In genomic region chr11:58927790-58928651, GRCm38 (mm10) we compare ENCODE assay signal across 8 mouse cellular contexts. TPM values are rescaled to one million over a fixed set of nuclear protein-coding genes. Genes with fewer than 3 reads are reported as not detected.
DNase-seq lines count a peak whose midpoint lies in the region; ATAC-seq and TF ChIP-seq lines count a peak whose summit lies in the region.

No protein-coding gene starts in this region.

- TF ChIP-seq CTCF in stomach, postnatal 0 days (IDR thresholded peaks at IDR 0.05; ENCODE audit: low read depth) = peak; percentile 84

- H3K27ac ChIP-seq in forebrain, embryonic 16.5 days (ENCODE audit: low read length) = no peak overlapping the region; the same call in 1 of the 2 replicates
- H3K27ac ChIP-seq in hindbrain, embryonic 16.5 days (ENCODE audit: low read depth, low read length) = no peak overlapping the region
- 0 out of 2 replicates have a peak overlapping the region, but pooled peaks have one; percentile 22 for H3K27ac ChIP-seq in limb, embryonic 15.5 days
- peak overlapping the region; percentile 49 for H3K27ac ChIP-seq in midbrain, embryonic 14.5 days (replicated peaks; ENCODE audit: low read depth, low read length)
- no peak overlapping the region; the same call in 1 of the 2 replicates for H3K27ac ChIP-seq in stomach, postnatal 0 days (replicated peaks)

- WGBS in forebrain, embryonic 16.5 days = 32% methylated on average over 20 of the region's 20 CpGs
- 39% methylated on average over 20 of the region's 20 CpGs for WGBS in hindbrain, embryonic 16.5 days
- WGBS in limb, embryonic 15.5 days = 29% methylated on average over 20 of the region's 20 CpGs
- 33% methylated on average over 20 of the region's 20 CpGs for WGBS in midbrain, embryonic 14.5 days
- 19% methylated on average over 20 of the region's 20 CpGs for WGBS in stomach, postnatal 0 days

- peak; percentile 67 for ATAC-seq in forebrain, embryonic 16.5 days
- ATAC-seq in hindbrain, embryonic 16.5 days = peak; percentile 56
- no peak; the same call in 1 of the 2 replicates for ATAC-seq in limb, embryonic 15.5 days (ENCODE audit: insufficient number of reproducible peaks, low FRiP score, low TSS enrichment, low read depth)
- ATAC-seq in midbrain, embryonic 14.5 days (ENCODE audit: low FRiP score, low TSS enrichment) = peak; percentile 71; the same call in 1 of the 2 replicates
- ATAC-seq in stomach, postnatal 0 days (ENCODE audit: low FRiP score, low TSS enrichment) = peak; percentile 82

- no peaks in the 10 kb centered on the region for H3K9me3 ChIP-seq in forebrain, embryonic 16.5 days (ENCODE audit: control insufficient read depth, low read length)
- H3K9me3 ChIP-seq in hindbrain, embryonic 16.5 days (ENCODE audit: control insufficient read depth, low read length) = no peaks in the 10 kb centered on the region
- no peaks in the 10 kb centered on the region for H3K9me3 ChIP-seq in limb, embryonic 15.5 days
- no peaks in the 10 kb centered on the region for H3K9me3 ChIP-seq in midbrain, embryonic 14.5 days (ENCODE audit: control insufficient read depth, low read length)
- no peaks in the 10 kb centered on the region for H3K9me3 ChIP-seq in stomach, postnatal 0 days (ENCODE audit: control insufficient read depth, low read length)

- TF ChIP-seq EP300 in stomach, postnatal 0 days (optimal IDR thresholded peaks at IDR 0.05) = no peak

- H3K9ac ChIP-seq in forebrain, embryonic 16.5 days (replicated peaks; ENCODE audit: low read depth, low read length) = 0 out of 2 replicates have a peak overlapping the region, but pooled peaks have one; percentile 30
- H3K9ac ChIP-seq in hindbrain, embryonic 16.5 days (ENCODE audit: low read depth, low read length) = no peak overlapping the region
- H3K9ac ChIP-seq in limb, embryonic 15.5 days = no peak overlapping the region
- H3K9ac ChIP-seq in midbrain, embryonic 14.5 days (replicated peaks; ENCODE audit: low read length) = no peak overlapping the region
- no peak overlapping the region for H3K9ac ChIP-seq in stomach, postnatal 0 days (ENCODE audit: low read length)

- peak overlapping the region; percentile 35 for H3K4me2 ChIP-seq in forebrain, embryonic 16.5 days (ENCODE audit: low read length)
- peak overlapping the region; percentile 6 for H3K4me2 ChIP-seq in hindbrain, embryonic 16.5 days (ENCODE audit: low read length)
- H3K4me2 ChIP-seq in limb, embryonic 15.5 days = peak overlapping the region; percentile 5; the same call in 1 of the 2 replicates
- peak overlapping the region; percentile 34 for H3K4me2 ChIP-seq in midbrain, embryonic 14.5 days (ENCODE audit: low read length)
- H3K4me2 ChIP-seq in stomach, postnatal 0 days (replicated peaks; ENCODE audit: low read depth) = peak overlapping the region; percentile 52

- peak; percentile 50 for DNase-seq in ovary, postnatal 36 days (ENCODE audit: low spot score)
- DNase-seq in ovary, postnatal 10 days (ENCODE audit: low spot score) = no peak
- DNase-seq in cerebellum, adult 11-12 months = peak; percentile 48
- peak; percentile 86 for DNase-seq in midbrain, embryonic 14.5 days
- DNase-seq in stomach, postnatal 0 days (ENCODE audit: low spot score) = peak; percentile 80

- H3K27me3 ChIP-seq in forebrain, embryonic 16.5 days (replicated peaks; ENCODE audit: control insufficient read depth, insufficient read depth, low read length) = no peaks in the 10 kb centered on the region
- no peaks in the 10 kb centered on the region for H3K27me3 ChIP-seq in hindbrain, embryonic 16.5 days (replicated peaks; ENCODE audit: control insufficient read depth, insufficient read depth, low read length)
- no peaks in the 10 kb centered on the region for H3K27me3 ChIP-seq in limb, embryonic 15.5 days
- H3K27me3 ChIP-seq in midbrain, embryonic 14.5 days (ENCODE audit: control insufficient read depth, insufficient read depth, low read length) = no peaks in the 10 kb centered on the region
- H3K27me3 ChIP-seq in stomach, postnatal 0 days (ENCODE audit: control insufficient read depth, insufficient read depth, low read length) = no peaks in the 10 kb centered on the region

- H3K4me1 ChIP-seq in forebrain, embryonic 16.5 days (replicated peaks; ENCODE audit: control insufficient read depth, insufficient read depth, low read length) = peaks cover 7% of the 10 kb centered on the region; the same call in 1 of the 2 replicates
- H3K4me1 ChIP-seq in hindbrain, embryonic 16.5 days (ENCODE audit: control insufficient read depth, insufficient read depth, low read depth, low read length) = no peaks in the 10 kb centered on the region
- H3K4me1 ChIP-seq in limb, embryonic 15.5 days = 0 out of 2 replicates have a peak, but pooled peaks cover 4% of the 10 kb centered on the region
- 0 out of 2 replicates have a peak, but pooled peaks cover 5% of the 10 kb centered on the region for H3K4me1 ChIP-seq in midbrain, embryonic 14.5 days (ENCODE audit: control insufficient read depth, insufficient read depth, low read length)
- no peaks in the 10 kb centered on the region for H3K4me1 ChIP-seq in stomach, postnatal 0 days (replicated peaks; ENCODE audit: control insufficient read depth, insufficient read depth)

- H3K36me3 ChIP-seq in forebrain, embryonic 16.5 days (ENCODE audit: control insufficient read depth, insufficient read depth) = peaks cover 11% of the 10 kb centered on the region
- H3K36me3 ChIP-seq in hindbrain, embryonic 16.5 days (ENCODE audit: control insufficient read depth, insufficient read depth, low read length) = peaks cover 17% of the 10 kb centered on the region
- H3K36me3 ChIP-seq in limb, embryonic 15.5 days = peaks cover 23% of the 10 kb centered on the region
- H3K36me3 ChIP-seq in midbrain, embryonic 14.5 days (ENCODE audit: control insufficient read depth, insufficient read depth, low read length) = peaks cover 25% of the 10 kb centered on the region
- H3K36me3 ChIP-seq in stomach, postnatal 0 days (ENCODE audit: control insufficient read depth, insufficient read depth, low read length) = peaks cover 8% of the 10 kb centered on the region; the same call in 1 of the 2 replicates

- H3K4me3 ChIP-seq in forebrain, embryonic 16.5 days (replicated peaks; ENCODE audit: low read length) = peak overlapping the region; percentile 15
- no peak overlapping the region for H3K4me3 ChIP-seq in hindbrain, embryonic 16.5 days (ENCODE audit: low read length)
- H3K4me3 ChIP-seq in limb, embryonic 15.5 days = 0 out of 2 replicates have a peak overlapping the region, but pooled peaks have one; percentile 6
- H3K4me3 ChIP-seq in midbrain, embryonic 14.5 days (replicated peaks; ENCODE audit: low read depth, low read length) = no peak overlapping the region
- H3K4me3 ChIP-seq in stomach, postnatal 0 days (ENCODE audit: low read depth, low read length) = peak overlapping the region; percentile 21; the same call in 1 of the 2 replicates

RNA-seq across cellular contexts. Expression of gene Btnl10, which starts 10.3 kb away (rescaled TPM):
- not detected in 2 replicates for polyA plus RNA-seq in forebrain, embryonic 16.5 days (2015; fragmentation: Nextera tagmentation; extraction: Ambion mirVana)
- not detected in 2 replicates for polyA plus RNA-seq in hindbrain, embryonic 16.5 days (2015; fragmentation: Nextera tagmentation; extraction: Ambion mirVana)
- 0.19 TPM in 1 of 2 replicates, not detected in the other for polyA plus RNA-seq in limb, embryonic 15.5 days (2015; fragmentation: Nextera tagmentation; extraction: Ambion mirVana)
- 0.09 TPM in 1 of 2 replicates, not detected in the other for polyA plus RNA-seq in midbrain, embryonic 14.5 days (2014; fragmentation: Nextera tagmentation; extraction: Ambion mirVana)
- 0.04 TPM in 1 of 2 replicates, not detected in the other for polyA plus RNA-seq in stomach, postnatal 0 days (2015; fragmentation: Nextera tagmentation; extraction: Ambion mirVana)

RNA-seq across cellular contexts. Expression of gene Rnf187, which starts 10.7 kb away (rescaled TPM):
- polyA plus RNA-seq in forebrain, embryonic 16.5 days (2015; fragmentation: Nextera tagmentation; extraction: Ambion mirVana) = 423 and 435 TPM in 2 replicates
- 563 and 570 TPM in 2 replicates for polyA plus RNA-seq in hindbrain, embryonic 16.5 days (2015; fragmentation: Nextera tagmentation; extraction: Ambion mirVana)
- 202 and 230 TPM in 2 replicates for polyA plus RNA-seq in limb, embryonic 15.5 days (2015; fragmentation: Nextera tagmentation; extraction: Ambion mirVana)
- polyA plus RNA-seq in midbrain, embryonic 14.5 days (2014; fragmentation: Nextera tagmentation; extraction: Ambion mirVana) = 641 and 678 TPM in 2 replicates
- 136 and 140 TPM in 2 replicates for polyA plus RNA-seq in stomach, postnatal 0 days (2015; fragmentation: Nextera tagmentation; extraction: Ambion mirVana)

RNA-seq across cellular contexts. Expression of gene Hist3h2ba, which starts 20.7 kb away (rescaled TPM):
- polyA plus RNA-seq in forebrain, embryonic 16.5 days (2015; fragmentation: Nextera tagmentation; extraction: Ambion mirVana) = 389 and 395 TPM in 2 replicates
- 249 and 250 TPM in 2 replicates for polyA plus RNA-seq in hindbrain, embryonic 16.5 days (2015; fragmentation: Nextera tagmentation; extraction: Ambion mirVana)
- 12.6 and 31.7 TPM in 2 replicates for polyA plus RNA-seq in limb, embryonic 15.5 days (2015; fragmentation: Nextera tagmentation; extraction: Ambion mirVana)
- 239 and 784 TPM in 2 replicates for polyA plus RNA-seq in midbrain, embryonic 14.5 days (2014; fragmentation: Nextera tagmentation; extraction: Ambion mirVana)
- polyA plus RNA-seq in stomach, postnatal 0 days (2015; fragmentation: Nextera tagmentation; extraction: Ambion mirVana) = 7.5 and 8.9 TPM in 2 replicates

RNA-seq across cellular contexts. Expression of gene Zfp39, which starts 24.0 kb away (rescaled TPM):
- 7.5 and 8.1 TPM in 2 replicates for polyA plus RNA-seq in forebrain, embryonic 16.5 days (2015; fragmentation: Nextera tagmentation; extraction: Ambion mirVana)
- 6.1 and 8.1 TPM in 2 replicates for polyA plus RNA-seq in hindbrain, embryonic 16.5 days (2015; fragmentation: Nextera tagmentation; extraction: Ambion mirVana)
- 6.2 and 6.8 TPM in 2 replicates for polyA plus RNA-seq in limb, embryonic 15.5 days (2015; fragmentation: Nextera tagmentation; extraction: Ambion mirVana)
- polyA plus RNA-seq in midbrain, embryonic 14.5 days (2014; fragmentation: Nextera tagmentation; extraction: Ambion mirVana) = 5.9 and 9.1 TPM in 2 replicates
- polyA plus RNA-seq in stomach, postnatal 0 days (2015; fragmentation: Nextera tagmentation; extraction: Ambion mirVana) = 1.6 and 1.9 TPM in 2 replicates

RNA-seq across cellular contexts. Expression of gene Hist3h2a, which starts 26.5 kb away (rescaled TPM):
- 150 and 152 TPM in 2 replicates for polyA plus RNA-seq in forebrain, embryonic 16.5 days (2015; fragmentation: Nextera tagmentation; extraction: Ambion mirVana)
- polyA plus RNA-seq in hindbrain, embryonic 16.5 days (2015; fragmentation: Nextera tagmentation; extraction: Ambion mirVana) = 85.3 and 89.6 TPM in 2 replicates
- polyA plus RNA-seq in limb, embryonic 15.5 days (2015; fragmentation: Nextera tagmentation; extraction: Ambion mirVana) = 24.8 and 26.9 TPM in 2 replicates
- 129 and 130 TPM in 2 replicates for polyA plus RNA-seq in midbrain, embryonic 14.5 days (2014; fragmentation: Nextera tagmentation; extraction: Ambion mirVana)
- polyA plus RNA-seq in stomach, postnatal 0 days (2015; fragmentation: Nextera tagmentation; extraction: Ambion mirVana) = 18.7 and 19.1 TPM in 2 replicates

Comparison
In these comparisons a context has a peak if more than half of its experiments do, and no peak if none do; other contexts are left out.
1. H3K27ac ChIP-seq: peak in limb, embryonic 15.5 days (single experiment) and midbrain, embryonic 14.5 days (single experiment); none in forebrain, embryonic 16.5 days (single experiment), hindbrain, embryonic 16.5 days (single experiment) and stomach, postnatal 0 days (single experiment).
2. H3K4me3 ChIP-seq: peak in forebrain, embryonic 16.5 days (single experiment), limb, embryonic 15.5 days (single experiment) and stomach, postnatal 0 days (single experiment); none in hindbrain, embryonic 16.5 days (single experiment) and midbrain, embryonic 14.5 days (single experiment).
3. Peak in every context shown above with its lines, with median percentiles within 50 percentile points of each other: H3K4me2 ChIP-seq.